Mouse (Mus musculus) duodenum, adult 2 months (tissue): ENCODE results near the gene Atxn7l3. TPM values are rescaled to one million over a fixed set of nuclear protein-coding genes. Genes with fewer than 3 reads are reported as not detected.

Source experiments
- polyA plus RNA-seq: library from polyadenylated mRNA; depleted of rRNA; stranded (reverse); fragments of >200 nt; gene quantifications from 2 replicates; pipeline ENCODE4 v1.2.3, GENCODE M21; 2012; ENCODE audit warnings: low replicate concordance; rRNA removed

Gene Atxn7l3
- polyA plus RNA-seq: 25.5 and 36.4 TPM in 2 replicates

DNA sequence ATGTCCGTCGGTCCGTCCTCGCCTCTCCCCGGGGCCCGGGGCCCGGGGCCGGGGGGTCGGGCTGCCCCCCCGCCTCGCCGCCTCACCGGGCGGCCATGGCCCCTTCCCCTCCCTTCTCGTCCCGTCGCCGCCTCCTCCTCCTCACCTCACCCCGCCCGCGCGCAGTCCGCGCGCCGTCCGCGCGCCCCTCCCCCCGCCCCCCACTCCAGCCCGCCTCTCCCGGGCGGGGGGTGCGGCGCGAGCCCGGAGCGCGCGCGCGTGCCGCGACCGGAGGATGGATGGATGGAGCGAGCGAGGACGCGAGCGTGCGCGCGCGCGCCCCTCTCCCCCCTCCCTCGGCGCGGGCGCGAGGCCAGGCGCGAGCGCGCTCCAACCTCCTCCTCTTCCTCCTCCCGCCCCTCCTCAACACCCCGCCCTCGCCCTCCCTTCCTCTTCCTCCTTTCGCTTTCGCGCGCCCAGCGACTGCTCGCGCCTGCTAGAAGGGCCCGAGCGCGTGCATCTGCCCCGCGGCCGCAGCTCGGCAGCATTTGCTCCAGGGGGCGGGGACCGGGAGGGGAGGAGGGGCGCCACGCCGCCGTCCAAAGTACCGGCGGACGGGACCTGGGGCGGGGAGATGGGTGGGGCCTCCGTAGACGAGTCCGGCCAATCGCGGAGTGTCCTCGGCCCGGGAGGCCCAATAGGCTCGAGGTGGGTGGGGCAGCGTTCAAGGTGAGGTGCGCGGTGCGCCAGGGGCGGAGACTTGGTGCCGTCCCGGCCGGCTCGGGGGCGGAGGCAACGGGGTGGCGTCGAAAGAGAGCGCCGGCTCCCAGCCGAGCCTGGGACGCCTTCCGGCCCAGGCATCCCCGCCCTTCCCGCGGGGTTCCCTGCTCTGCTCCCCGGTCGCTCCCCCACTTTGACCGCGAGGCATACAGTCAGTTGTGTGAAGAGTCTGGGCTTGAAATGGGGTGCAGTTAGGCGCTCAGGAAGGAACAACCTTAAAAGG lies at the start of gene Atxn7l3:
Gene Atxn7l3, minus strand, starts transcription at position 141 of the 982 bp plus-strand sequence.

DNA sequence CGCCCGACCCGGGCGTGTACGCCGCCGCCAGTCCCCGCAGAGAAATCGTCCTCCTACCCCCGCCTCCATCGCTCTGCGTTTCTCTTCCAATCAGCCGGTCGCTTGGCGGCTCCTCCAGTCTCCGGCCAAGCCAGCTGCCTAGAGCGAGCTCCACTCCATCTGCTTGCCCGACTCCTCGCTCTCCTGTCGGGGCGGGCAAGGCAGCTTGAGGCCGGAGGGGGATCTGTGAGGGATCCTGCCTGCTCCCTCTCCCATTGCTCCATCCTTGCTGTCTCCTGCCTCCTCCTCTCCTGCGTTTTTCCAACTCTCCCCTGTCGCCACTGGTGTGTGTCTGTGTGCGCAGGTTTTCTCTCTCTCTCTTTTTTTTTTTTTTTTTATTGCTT lies 23.0 kb upstream of the Atxn7l3 start, which contains the start of gene Ubtf:
Gene Ubtf, minus strand, starts transcription at position 333 of the 383 bp plus-strand sequence.

DNA sequence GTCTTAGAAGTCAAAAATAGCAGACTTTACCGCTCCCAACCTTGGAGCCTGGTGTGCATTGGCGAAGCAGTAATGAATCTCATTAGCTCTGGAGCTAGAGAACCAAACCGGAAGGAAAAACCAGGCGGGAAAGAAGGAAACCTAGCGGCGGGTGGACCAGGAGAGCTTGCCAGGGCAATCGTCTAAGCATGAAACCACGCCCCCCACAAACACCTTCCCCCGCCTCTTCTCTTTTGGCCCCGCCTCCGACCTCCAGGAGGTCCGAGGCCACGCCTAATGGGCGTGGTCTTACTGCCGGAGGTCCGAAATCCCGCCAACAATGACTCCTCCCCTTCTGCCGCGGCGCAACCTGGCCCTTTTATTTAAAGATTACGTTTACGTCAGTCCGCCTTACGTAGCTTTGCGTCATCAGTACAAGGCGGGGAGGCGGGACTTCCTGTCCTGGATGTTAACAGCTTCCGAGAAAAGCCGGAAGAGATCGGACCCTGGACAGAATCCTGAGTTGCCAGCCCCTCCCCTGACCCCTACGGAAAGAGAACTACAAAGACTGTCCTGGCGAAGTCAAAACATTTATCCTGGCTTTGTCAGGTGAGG lies 11.8 kb downstream of the Atxn7l3 start, which contains the start of gene Tmub2:
Gene Tmub2, plus strand, starts transcription at position 431 of the 594 bp plus-strand sequence.

DNA sequence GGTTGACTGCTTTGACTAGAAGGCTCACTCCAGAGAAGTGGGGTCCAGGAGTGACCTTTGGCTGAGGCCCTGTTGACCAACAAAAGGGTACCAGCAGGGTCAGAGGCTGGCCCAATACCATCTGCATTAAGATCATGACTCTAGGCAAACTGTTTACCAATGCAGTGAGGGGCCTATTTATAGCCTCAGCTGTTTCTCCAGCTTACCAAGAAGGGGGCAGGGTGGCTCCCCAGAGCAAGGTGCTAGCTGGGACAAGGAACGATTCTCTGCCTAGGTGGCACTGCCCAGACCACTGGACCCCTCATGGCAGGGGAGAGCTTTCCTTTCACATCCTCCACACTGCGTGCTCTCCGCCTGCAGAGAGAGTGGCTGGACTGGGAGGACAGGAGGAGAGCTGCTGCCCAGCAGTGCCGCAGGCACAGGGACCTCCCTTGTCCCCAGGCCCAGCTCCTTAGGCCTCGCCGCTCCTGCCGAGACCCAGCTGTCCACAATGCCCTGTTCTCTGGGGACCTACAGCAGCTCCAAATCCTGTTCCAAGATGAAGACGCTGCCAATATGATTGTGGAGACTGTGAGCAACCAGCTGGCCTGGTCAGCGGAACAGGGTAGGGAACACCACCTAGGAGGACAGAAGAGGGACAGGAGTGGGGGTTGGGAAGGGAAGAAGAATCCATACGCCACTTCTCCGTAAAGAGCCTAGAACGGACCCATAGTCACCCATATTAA lies 27.7 kb downstream of the Atxn7l3 start, which contains the start of gene Asb16:
Gene Asb16, plus strand, starts transcription at position 224 of the 725 bp plus-strand sequence.

DNA sequence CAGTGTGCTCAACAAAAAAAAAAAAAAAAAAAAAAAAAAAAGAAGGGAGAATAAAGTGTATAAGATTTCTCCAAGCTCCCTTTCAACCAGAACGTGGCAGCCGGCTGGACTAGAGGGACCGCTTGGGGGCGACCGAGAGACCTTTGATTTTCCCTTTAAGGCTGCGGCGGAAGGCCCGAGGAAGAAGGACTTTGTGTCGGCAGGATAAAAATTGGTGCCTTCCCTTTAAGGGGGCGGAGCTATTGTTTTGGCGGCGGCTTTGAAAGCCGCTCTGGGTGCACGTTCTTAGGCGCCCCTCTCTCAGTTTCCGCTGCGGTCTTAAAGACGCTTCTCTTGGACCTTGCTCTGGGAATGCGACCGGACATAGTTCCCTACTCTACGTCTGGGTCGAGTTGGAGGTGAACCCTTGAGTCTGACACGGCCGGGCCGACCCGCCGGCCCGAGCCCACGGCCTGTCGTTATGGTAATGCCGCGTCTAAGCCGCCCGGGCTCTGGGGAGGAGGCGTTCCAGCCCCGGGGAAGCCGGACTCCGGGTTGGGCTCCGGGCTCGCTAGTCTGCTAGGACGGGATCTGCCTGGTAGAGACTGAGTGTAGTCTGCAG lies 47.7 kb downstream of the Atxn7l3 start, which contains the start of gene BC030867:
Gene BC030867, plus strand, starts transcription at position 253 of the 601 bp plus-strand sequence.

Other genes starting within 250 kb of the Atxn7l3 start
- 1.8 and 2.1 TPM in 2 replicates for gene Mpp2, start 208.1 kb downstream of the Atxn7l3 start, polyA plus RNA-seq
- 10.5 TPM in 1 of 2 replicates, not detected in the other for gene Ppy, start 195.3 kb downstream of the Atxn7l3 start, polyA plus RNA-seq
- 92.0 and 116 TPM in 2 replicates for gene Pyy, start 188.8 kb downstream of the Atxn7l3 start, polyA plus RNA-seq
- gene Nags, start 151.1 kb downstream of the Atxn7l3 start, polyA plus RNA-seq: 52.0 and 86.9 TPM in 2 replicates
- 13.8 and 14.3 TPM in 2 replicates for gene Tmem101, start 140.2 kb downstream of the Atxn7l3 start, polyA plus RNA-seq
- 24.2 and 28.7 TPM in 2 replicates for gene Lsm12, start 111.3 kb downstream of the Atxn7l3 start, polyA plus RNA-seq
- 64.1 and 84.2 TPM in 2 replicates for gene G6pc3, start 107.0 kb downstream of the Atxn7l3 start, polyA plus RNA-seq
- 75.7 and 76.7 TPM in 2 replicates for gene Hdac5, start 66.5 kb downstream of the Atxn7l3 start, polyA plus RNA-seq
- 4.6 and 4.9 TPM in 2 replicates for gene BC030867, start 47.7 kb downstream of the Atxn7l3 start, polyA plus RNA-seq
- gene Asb16, start 27.9 kb downstream of the Atxn7l3 start, polyA plus RNA-seq: 0.32 and 2.3 TPM in 2 replicates
- gene Tmub2, start 11.7 kb downstream of the Atxn7l3 start, polyA plus RNA-seq: 44.7 and 54.3 TPM in 2 replicates
- 13.2 and 18.6 TPM in 2 replicates for gene Ubtf, start 23.1 kb upstream of the Atxn7l3 start, polyA plus RNA-seq
- gene Slc4a1, start 69.6 kb upstream of the Atxn7l3 start, polyA plus RNA-seq: 0.06 TPM in 1 of 2 replicates, not detected in the other
- gene Rundc3a, start 96.8 kb upstream of the Atxn7l3 start, polyA plus RNA-seq: 4.5 and 5.1 TPM in 2 replicates
- gene Slc25a39, start 111.3 kb upstream of the Atxn7l3 start, polyA plus RNA-seq: 578 and 741 TPM in 2 replicates
- gene Grn, start 133.7 kb upstream of the Atxn7l3 start, polyA plus RNA-seq: 118 and 121 TPM in 2 replicates
- gene Fam171a2, start 151.1 kb upstream of the Atxn7l3 start, polyA plus RNA-seq: 4.1 and 8.3 TPM in 2 replicates
- gene Itga2b, start 173.5 kb upstream of the Atxn7l3 start, polyA plus RNA-seq: 4.6 and 5.7 TPM in 2 replicates